Mouse (Mus musculus): Measurements from ENCODE around the gene Alg14. TPM values are rescaled to one million over a fixed set of nuclear protein-coding genes. Genes with fewer than 3 reads are reported as not detected.

Gene Alg14
- polyA plus RNA-seq, 1 experiment from 2014 or later = 37.7 TPM

DNA sequence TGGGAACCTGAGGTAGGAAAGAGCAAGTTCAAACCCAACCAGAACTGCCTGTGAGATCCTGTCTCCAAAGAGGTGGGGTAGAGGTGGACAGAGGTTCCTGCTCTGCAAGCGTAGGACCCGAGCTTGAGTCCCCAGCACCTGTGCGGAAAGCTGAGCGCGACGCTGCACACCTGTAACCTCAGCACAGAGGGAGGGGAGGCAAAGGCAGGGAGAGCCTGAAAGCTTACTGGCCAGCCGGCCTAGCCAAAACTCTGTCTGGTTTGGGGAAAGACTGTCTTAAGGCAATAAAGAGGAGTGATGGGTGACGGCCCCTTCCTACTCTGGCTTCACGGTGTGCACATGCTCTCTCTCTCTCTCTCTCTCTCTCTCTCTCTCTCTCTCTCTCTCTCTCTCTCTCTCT, 21.4 kb downstream of the Alg14 start:
- Histone ChIP-seq H3K36me3 (ENCODE audit: control insufficient read depth, insufficient read depth, low read length) (no peaks in the 10 kb centered on the region), H3K4me1 (ENCODE audit: control insufficient read depth, insufficient read depth, low read length) (no peaks in the 10 kb centered on the region), H3K9me3 (ENCODE audit: control insufficient read depth, low read length) (no peaks in the 10 kb centered on the region), H3K4me2 (ENCODE audit: low read depth) (no peak overlapping the region), H3K9ac (ENCODE audit: low read length) (no peak overlapping the region), H3K27ac (ENCODE audit: low read depth, low read length) (no peak overlapping the region), H3K4me3 (ENCODE audit: low read depth, low read length) (no peak overlapping the region), H3K27me3 (ENCODE audit: control insufficient read depth, insufficient read depth, low read length) (no peaks in the 10 kb centered on the region)
- no peak for ATAC-seq (ENCODE audit: insufficient read depth, low FRiP score, low TSS enrichment)
- no peak for DNase-seq (ENCODE audit: low spot score)
- WGBS = 75% methylated on average over 9 of the region's 9 CpGs

DNA sequence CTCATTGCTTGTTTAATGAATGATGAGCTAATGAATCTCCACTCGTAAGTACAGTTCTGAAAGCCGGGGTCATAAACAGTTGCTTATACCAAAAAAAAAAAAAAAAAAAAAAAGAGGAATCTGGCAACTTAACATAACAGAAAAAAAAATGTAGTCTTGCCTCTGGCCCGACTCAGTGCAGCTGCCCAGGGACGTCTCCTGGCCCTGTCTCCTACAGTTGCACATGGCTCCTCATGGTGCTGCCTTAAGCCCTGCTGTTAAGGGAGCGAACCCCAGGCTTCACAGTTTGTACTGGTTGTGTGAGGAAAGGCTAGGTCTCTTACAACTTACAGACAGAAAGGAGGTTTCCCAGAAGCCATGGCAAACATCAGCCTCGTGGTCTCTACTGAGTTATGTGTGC, 22.6 kb downstream of the Alg14 start:
- DNase-seq (ENCODE audit: low spot score) (no peak), ATAC-seq (ENCODE audit: insufficient read depth, low FRiP score, low TSS enrichment) (no peak)
- H3K27me3 ChIP-seq (ENCODE audit: control insufficient read depth, insufficient read depth, low read length) = no peaks in the 10 kb centered on the region
- WGBS = 91% methylated on average over 6 of the region's 6 CpGs
- no peak overlapping the region for H3K27ac ChIP-seq (ENCODE audit: low read depth, low read length)
- H3K9me3 ChIP-seq (ENCODE audit: control insufficient read depth, low read length) = no peaks in the 10 kb centered on the region
- no peaks in the 10 kb centered on the region for H3K36me3 ChIP-seq (ENCODE audit: control insufficient read depth, insufficient read depth, low read length)
- no peak overlapping the region for H3K4me3 ChIP-seq (ENCODE audit: low read depth, low read length)
- no peak overlapping the region for H3K4me2 ChIP-seq (ENCODE audit: low read depth)
- no peaks in the 10 kb centered on the region for H3K4me1 ChIP-seq (ENCODE audit: control insufficient read depth, insufficient read depth, low read length)
- no peak overlapping the region for H3K9ac ChIP-seq (ENCODE audit: low read length)

DNA sequence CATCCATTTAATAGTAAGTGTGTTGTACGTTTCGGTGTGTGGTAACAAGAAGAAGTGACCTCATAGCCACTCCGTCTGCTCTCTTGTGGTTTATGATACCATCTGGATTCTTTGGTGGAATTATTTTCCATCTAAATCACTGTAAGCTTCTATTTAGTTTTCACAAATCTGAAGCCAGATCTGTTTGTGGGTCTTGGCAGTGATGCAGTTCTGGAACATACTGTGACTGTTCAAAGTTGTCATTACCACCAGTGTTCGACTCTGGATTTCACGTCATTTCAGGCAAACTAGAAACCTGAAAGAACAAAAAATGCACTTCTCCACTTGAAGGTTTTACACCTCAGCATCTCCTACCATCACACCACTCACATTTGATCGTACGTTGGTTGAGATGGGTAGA, 23.9 kb downstream of the Alg14 start:
- WGBS = 96% methylated on average over 7 of the region's 7 CpGs
- Histone ChIP-seq H3K4me3 (ENCODE audit: low read depth, low read length) (no peak overlapping the region), H3K9ac (ENCODE audit: low read length) (no peak overlapping the region), H3K27me3 (ENCODE audit: control insufficient read depth, insufficient read depth, low read length) (no peaks in the 10 kb centered on the region), H3K27ac (ENCODE audit: low read depth, low read length) (no peak overlapping the region), H3K4me2 (ENCODE audit: low read depth) (no peak overlapping the region), H3K36me3 (ENCODE audit: control insufficient read depth, insufficient read depth, low read length) (no peaks in the 10 kb centered on the region), H3K4me1 (ENCODE audit: control insufficient read depth, insufficient read depth, low read length) (no peaks in the 10 kb centered on the region), H3K9me3 (ENCODE audit: control insufficient read depth, low read length) (no peaks in the 10 kb centered on the region)
- ATAC-seq (ENCODE audit: insufficient read depth, low FRiP score, low TSS enrichment) (no peak), DNase-seq (ENCODE audit: low spot score) (no peak)

DNA sequence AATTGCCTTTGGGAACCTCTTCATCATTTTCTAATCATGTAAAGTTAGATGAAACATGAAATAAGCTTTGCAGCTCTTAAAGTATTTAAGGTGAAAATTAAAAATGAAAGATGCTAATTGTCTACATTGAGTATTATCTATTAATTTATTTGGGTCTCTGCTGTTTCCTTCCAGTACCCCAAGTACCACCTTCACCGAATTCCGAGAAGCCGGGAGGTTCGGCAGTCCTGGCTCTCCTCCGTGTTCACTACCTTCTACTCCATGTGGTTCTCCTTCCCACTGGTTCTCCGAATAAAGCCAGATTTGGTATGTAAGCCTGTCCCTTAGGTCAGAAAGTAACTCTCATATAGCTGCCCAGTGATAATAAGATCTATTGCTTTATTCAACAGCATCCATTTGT, 28.3 kb downstream of the Alg14 start:
- H3K9ac ChIP-seq (ENCODE audit: low read length) = no peak overlapping the region
- ATAC-seq (ENCODE audit: insufficient read depth, low FRiP score, low TSS enrichment) = no peak
- no peaks in the 10 kb centered on the region for H3K27me3 ChIP-seq (ENCODE audit: control insufficient read depth, insufficient read depth, low read length)
- no peak overlapping the region for H3K4me2 ChIP-seq (ENCODE audit: low read depth)
- H3K36me3 ChIP-seq (ENCODE audit: control insufficient read depth, insufficient read depth, low read length) = no peaks in the 10 kb centered on the region
- no peak for DNase-seq (ENCODE audit: low spot score)
- 94% methylated on average over 6 of the region's 6 CpGs for WGBS
- H3K4me3 ChIP-seq (ENCODE audit: low read depth, low read length) = no peak overlapping the region
- no peak overlapping the region for H3K27ac ChIP-seq (ENCODE audit: low read depth, low read length)
- no peaks in the 10 kb centered on the region for H3K9me3 ChIP-seq (ENCODE audit: control insufficient read depth, low read length)
- no peaks in the 10 kb centered on the region for H3K4me1 ChIP-seq (ENCODE audit: control insufficient read depth, insufficient read depth, low read length)

DNA sequence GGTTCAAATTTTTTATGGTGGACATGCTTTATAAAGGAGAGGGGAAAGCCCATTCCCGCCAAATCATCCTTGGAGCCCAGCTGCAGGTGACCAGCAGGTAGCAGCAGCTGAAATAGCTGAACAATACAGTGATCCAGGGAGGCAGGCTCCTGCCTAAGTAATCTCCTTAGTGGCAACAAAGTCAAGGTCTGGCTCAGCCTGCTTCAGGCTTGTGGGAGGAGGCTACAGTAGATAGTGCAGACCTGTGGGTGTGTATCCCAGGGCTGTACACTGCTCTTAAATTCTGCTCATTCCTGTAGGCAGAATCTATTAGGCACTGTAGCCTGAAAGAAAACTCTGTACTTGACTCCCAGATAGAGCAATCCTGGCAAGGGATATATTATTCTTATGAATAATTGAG, 29.3 kb downstream of the Alg14 start:
- no peak for ATAC-seq (ENCODE audit: insufficient read depth, low FRiP score, low TSS enrichment)

DNA sequence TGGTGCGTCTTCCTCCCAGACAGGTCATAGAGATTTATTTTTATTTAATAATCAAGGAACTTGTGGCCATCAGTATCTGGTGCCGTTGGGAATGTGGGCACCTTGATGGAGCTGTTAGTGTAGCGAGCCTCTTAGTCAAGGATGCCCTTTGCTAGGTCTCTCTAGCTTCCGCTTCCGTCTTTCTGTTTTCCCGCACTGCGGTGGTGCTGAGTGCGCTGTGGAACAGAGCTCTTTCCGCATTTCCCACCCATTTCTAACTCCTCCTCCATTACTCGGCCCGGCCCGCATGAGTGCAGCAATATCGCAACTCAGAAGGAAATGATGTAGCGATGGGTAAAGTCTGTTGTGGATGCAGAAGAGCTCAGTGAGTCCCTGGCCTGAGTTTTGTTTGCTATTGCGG, 31.8 kb downstream of the Alg14 start:
- H3K36me3 ChIP-seq (ENCODE audit: control insufficient read depth, insufficient read depth, low read length) = no peaks in the 10 kb centered on the region
- no peak overlapping the region for H3K4me3 ChIP-seq (ENCODE audit: low read depth, low read length)
- no peaks in the 10 kb centered on the region for H3K4me1 ChIP-seq (ENCODE audit: control insufficient read depth, insufficient read depth, low read length)
- H3K9ac ChIP-seq (ENCODE audit: low read length) = no peak overlapping the region
- no peak for DNase-seq (ENCODE audit: low spot score)
- no peaks in the 10 kb centered on the region for H3K9me3 ChIP-seq (ENCODE audit: control insufficient read depth, low read length)
- H3K4me2 ChIP-seq (ENCODE audit: low read depth) = no peak overlapping the region
- ATAC-seq (ENCODE audit: insufficient read depth, low FRiP score, low TSS enrichment) = no peak
- no peaks in the 10 kb centered on the region for H3K27me3 ChIP-seq (ENCODE audit: control insufficient read depth, insufficient read depth, low read length)
- 96% methylated on average over 15 of the region's 15 CpGs for WGBS
- no peak overlapping the region for H3K27ac ChIP-seq (ENCODE audit: low read depth, low read length)

More for the DNA sequence above, 29.3 kb downstream of the Alg14 start:
- Histone ChIP-seq H3K9ac (ENCODE audit: low read length) (no peak overlapping the region), H3K4me3 (ENCODE audit: low read depth, low read length) (no peak overlapping the region), H3K4me2 (ENCODE audit: low read depth) (no peak overlapping the region), H3K4me1 (ENCODE audit: control insufficient read depth, insufficient read depth, low read length) (no peaks in the 10 kb centered on the region), H3K27me3 (ENCODE audit: control insufficient read depth, insufficient read depth, low read length) (no peaks in the 10 kb centered on the region), H3K27ac (ENCODE audit: low read depth, low read length) (no peak overlapping the region), H3K9me3 (ENCODE audit: control insufficient read depth, low read length) (no peaks in the 10 kb centered on the region), H3K36me3 (ENCODE audit: control insufficient read depth, insufficient read depth, low read length) (no peaks in the 10 kb centered on the region)
- WGBS = 85% methylated on average over 1 of the region's 1 CpGs
- DNase-seq (ENCODE audit: low spot score) = no peak

DNA sequence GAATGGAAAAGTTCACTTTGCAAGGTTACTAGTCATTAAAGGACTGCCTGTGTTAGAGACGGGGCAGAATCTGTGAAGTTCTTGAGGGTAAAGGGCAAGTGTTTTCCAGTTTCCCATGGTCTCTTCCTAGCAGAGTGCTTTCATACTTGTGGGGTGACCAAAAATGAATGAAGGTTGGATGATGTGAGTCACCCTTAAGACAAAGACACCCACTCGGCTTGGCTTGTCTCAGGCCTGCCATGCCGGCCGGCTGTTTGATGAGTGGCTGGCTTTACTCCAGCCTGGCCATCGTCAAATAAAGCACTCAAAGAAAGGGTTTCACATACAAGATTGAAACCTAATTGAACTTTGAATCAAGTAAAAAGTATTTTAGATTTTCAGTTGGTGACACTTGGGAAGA, 35.8 kb downstream of the Alg14 start:
- DNase-seq (ENCODE audit: low spot score) = no peak
- Histone ChIP-seq H3K36me3 (ENCODE audit: control insufficient read depth, insufficient read depth, low read length) (no peaks in the 10 kb centered on the region), H3K4me3 (ENCODE audit: low read depth, low read length) (no peak overlapping the region), H3K4me2 (ENCODE audit: low read depth) (no peak overlapping the region), H3K27me3 (ENCODE audit: control insufficient read depth, insufficient read depth, low read length) (no peaks in the 10 kb centered on the region), H3K9ac (ENCODE audit: low read length) (no peak overlapping the region), H3K9me3 (ENCODE audit: control insufficient read depth, low read length) (no peaks in the 10 kb centered on the region), H3K4me1 (ENCODE audit: control insufficient read depth, insufficient read depth, low read length) (no peaks in the 10 kb centered on the region), H3K27ac (ENCODE audit: low read depth, low read length) (no peak overlapping the region)
- no peak for ATAC-seq (ENCODE audit: insufficient read depth, low FRiP score, low TSS enrichment)
- WGBS = 93% methylated on average over 5 of the region's 5 CpGs

DNA sequence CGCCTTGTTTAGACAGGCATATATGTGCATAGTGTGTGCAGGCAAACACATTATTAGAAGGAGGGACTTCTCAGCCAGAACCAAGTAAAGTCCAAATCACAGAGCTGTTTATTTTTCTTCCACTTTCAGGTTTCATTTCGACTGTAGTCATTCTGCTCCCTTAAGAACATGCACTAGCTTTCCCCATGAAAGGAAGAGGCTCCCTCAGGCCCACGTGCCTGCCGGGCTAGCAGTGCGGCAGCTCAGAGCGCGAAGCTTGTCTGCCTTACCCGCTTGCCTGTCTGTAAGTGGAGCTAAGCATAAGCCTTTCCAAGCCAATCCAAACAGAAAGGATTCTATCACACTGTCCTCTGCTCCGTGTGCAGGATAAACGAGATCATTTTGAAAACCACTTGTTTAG, 38.1 kb downstream of the Alg14 start:
- Histone ChIP-seq H3K9me3 (ENCODE audit: control insufficient read depth, low read length) (no peaks in the 10 kb centered on the region), H3K27ac (ENCODE audit: low read depth, low read length) (no peak overlapping the region), H3K36me3 (ENCODE audit: control insufficient read depth, insufficient read depth, low read length) (no peaks in the 10 kb centered on the region), H3K4me1 (ENCODE audit: control insufficient read depth, insufficient read depth, low read length) (no peaks in the 10 kb centered on the region), H3K27me3 (ENCODE audit: control insufficient read depth, insufficient read depth, low read length) (no peaks in the 10 kb centered on the region), H3K4me2 (ENCODE audit: low read depth) (no peak overlapping the region), H3K4me3 (ENCODE audit: low read depth, low read length) (no peak overlapping the region), H3K9ac (ENCODE audit: low read length) (no peak overlapping the region)
- ATAC-seq (ENCODE audit: insufficient read depth, low FRiP score, low TSS enrichment) (no peak), DNase-seq (ENCODE audit: low spot score) (no peak)
- WGBS = 85% methylated on average over 10 of the region's 10 CpGs

DNA sequence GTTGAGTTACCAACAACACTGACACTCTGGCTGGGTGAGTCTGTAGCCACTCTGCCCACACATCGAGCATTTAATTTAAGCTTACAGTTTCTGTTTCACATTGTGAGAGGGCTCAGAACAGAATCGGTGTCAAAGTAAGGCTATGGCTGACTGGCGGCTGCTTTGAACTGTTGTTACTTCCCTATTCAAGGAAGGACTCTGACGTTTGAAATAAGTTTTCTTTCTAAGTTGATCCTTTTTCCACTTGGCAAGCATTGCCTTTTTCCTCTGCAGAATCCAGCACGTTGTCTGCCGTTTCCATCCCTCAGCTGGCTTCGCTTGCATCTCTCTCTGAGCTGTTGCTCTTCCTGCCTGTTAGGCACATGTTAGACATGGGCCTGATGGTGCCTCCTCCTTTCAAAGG, 38.7 kb downstream of the Alg14 start:
- no peak overlapping the region for H3K27ac ChIP-seq (ENCODE audit: low read depth, low read length)
- no peak for ATAC-seq (ENCODE audit: insufficient read depth, low FRiP score, low TSS enrichment)
- no peak overlapping the region for H3K4me2 ChIP-seq (ENCODE audit: low read depth)
- DNase-seq (ENCODE audit: low spot score) = no peak
- no peak overlapping the region for H3K9ac ChIP-seq (ENCODE audit: low read length)
- no peaks in the 10 kb centered on the region for H3K9me3 ChIP-seq (ENCODE audit: control insufficient read depth, low read length)
- H3K4me3 ChIP-seq (ENCODE audit: low read depth, low read length) = no peak overlapping the region
- H3K4me1 ChIP-seq (ENCODE audit: control insufficient read depth, insufficient read depth, low read length) = no peaks in the 10 kb centered on the region
- H3K36me3 ChIP-seq (ENCODE audit: control insufficient read depth, insufficient read depth, low read length) = no peaks in the 10 kb centered on the region
- WGBS = 90% methylated on average over 7 of the region's 7 CpGs
- no peaks in the 10 kb centered on the region for H3K27me3 ChIP-seq (ENCODE audit: control insufficient read depth, insufficient read depth, low read length)

Measured in neural tube, embryonic 11.5 days (tissue).